Mouse (Mus musculus) E14TG2a.4 (cell line): Measurements from ENCODE around the gene Ndel1.

Experiments used
- CTCF ChIP-seq: conservative IDR thresholded peaks from 2 replicates; pipeline ENCODE4 v1.5.1; 2014; ENCODE audit warnings: low read length
- NANOG ChIP-seq: IDR thresholded peaks from 2 replicates; pipeline ENCODE4 v1.6.1; 2014; ENCODE audit warnings: borderline replicate concordance, low read length, mixed read lengths
- POU5F1 ChIP-seq: IDR thresholded peaks from 2 replicates; pipeline ENCODE4 v1.6.1; 2014; ENCODE audit warnings: low read length, borderline replicate concordance

- TF ChIP-seq CTCF (no peak), POU5F1 (no peak), NANOG (no peak)
Measured at GRCm38 (mm10) chr11:68902367-68902766, 30.7 kb upstream of the Ndel1 start.
